Mouse (Mus musculus): Measurements from ENCODE around the gene Myo15.
"Not testable (repeated sequence)": the region's sequence is repeated elsewhere in the genome, so short reads cannot be mapped to it uniquely, and the experiment has no call there.

The Myo15 gene

DNA sequence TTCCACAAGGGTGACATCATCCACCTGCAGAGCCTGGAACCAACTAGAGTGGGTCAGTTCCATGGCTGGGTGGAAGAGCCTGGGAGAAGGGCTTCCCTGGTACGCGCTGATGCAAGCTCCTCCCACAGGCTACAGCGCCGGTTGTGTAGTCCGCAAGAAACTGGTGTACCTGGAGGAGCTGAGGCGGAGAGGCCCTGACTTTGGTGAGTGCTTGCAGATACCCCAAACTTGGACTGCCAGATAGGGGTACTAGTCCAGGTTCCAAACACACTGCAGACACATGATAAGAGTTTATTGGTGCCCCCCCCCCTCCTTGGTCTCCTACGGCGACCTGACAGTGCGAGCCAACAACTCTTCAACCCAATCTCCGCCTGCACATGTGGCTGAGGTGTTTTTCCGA is 39.8 kb downstream of the Myo15 start:
- DNase-seq, result no peak

DNA sequence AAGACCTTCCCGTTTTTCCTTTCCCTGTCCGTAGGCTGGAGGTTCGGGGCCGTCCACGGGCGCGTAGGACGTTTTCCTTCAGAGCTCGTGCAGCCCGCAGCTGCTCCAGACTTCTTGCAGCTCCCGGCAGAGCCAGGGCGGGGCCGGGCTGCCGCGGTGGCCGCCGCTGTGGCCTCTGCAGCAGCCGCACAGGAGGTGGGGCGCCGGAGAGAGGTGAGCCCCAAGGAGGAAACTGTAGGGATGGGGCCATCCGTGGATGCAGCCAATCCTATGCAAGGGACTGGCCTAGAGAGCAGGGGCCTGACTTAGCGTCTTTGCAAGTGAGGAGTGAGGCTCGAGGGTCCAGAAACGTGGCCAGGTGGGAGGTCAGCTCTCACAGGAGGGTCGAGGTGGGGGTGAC is 40.4 kb downstream of the Myo15 start:
- peak in 1 of 2 experiments; percentile 41 for DNase-seq

DNA sequence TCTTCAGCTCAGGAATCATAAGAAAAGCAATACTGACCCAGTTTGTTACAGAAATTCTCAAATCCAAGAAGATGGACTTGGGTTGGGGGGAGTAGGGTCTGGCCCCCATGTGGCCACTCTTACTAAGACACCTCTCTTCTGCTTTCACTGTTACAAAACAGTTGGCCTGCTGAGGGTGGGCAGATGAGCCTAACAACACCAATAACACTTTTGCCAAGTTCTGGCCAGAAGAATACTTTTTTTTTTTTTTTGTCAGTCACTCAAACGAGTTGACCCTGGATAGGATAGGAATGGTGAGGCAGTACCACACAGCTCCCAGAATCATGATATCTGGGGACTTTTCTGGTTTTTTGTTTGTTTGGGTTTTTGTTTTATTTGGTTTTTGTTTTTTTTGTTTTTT is 42.8 kb downstream of the Myo15 start:
- DNase-seq, result no peak

DNA sequence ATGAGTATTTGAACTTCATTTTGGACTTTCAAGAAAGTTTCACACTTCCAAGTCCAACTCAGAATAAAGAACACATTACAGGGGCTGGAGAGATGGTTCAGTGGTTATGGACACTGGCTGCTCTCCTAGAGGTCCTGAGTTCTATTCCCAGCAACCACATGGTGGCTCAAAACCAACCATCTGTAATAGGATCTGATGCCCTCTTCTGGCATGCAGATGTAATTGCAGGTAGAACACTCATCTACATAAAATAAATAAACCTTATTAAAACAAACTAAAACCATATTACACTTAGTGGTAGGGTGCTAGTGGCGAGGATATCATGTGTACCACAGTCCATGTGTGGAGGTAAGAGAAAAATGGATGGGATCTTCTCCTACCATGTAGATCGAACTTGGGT is 43.4 kb downstream of the Myo15 start:
- no peak for DNase-seq

DNA sequence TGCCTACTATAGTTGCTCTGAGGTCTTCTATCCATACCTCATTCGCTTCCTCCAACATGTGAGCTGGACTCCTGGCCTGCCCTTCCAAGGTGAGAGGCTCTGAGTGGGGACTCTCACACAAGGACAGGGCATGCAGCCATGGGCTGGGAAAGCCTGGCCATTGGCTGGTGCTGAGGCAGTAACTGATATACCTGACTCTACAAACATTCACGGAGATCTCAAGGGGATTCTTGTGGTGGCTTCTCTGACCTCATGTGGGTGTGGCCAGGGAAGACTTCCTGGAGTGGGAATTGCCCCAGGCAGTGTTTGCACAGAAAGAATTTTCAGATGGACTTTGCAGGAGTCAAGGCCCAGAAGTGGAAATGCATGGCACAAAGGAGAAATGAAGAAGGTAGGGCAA is 45.8 kb downstream of the Myo15 start:
- DNase-seq, result peak; percentile 54 to 88

DNA sequence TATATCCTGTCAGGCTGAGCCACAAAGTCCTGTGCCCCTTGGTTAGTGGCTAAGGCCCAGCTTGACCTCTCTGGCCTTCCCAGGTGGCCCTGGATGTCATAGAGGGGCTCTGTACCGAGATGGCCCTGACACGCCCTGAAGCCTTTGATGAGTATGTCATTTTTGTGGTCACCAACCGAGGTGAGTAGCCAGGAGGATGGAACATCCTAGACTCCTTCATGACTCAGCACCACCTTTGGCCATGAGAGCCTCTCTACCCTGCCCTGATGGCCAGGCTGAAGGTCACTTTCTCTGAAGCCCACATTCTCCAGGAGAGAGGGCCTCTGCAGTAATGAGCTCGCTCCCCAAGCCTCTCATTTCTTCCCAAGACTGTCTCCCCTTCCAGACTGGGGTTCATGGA is 49.2 kb downstream of the Myo15 start:
- no peak for DNase-seq

DNA sequence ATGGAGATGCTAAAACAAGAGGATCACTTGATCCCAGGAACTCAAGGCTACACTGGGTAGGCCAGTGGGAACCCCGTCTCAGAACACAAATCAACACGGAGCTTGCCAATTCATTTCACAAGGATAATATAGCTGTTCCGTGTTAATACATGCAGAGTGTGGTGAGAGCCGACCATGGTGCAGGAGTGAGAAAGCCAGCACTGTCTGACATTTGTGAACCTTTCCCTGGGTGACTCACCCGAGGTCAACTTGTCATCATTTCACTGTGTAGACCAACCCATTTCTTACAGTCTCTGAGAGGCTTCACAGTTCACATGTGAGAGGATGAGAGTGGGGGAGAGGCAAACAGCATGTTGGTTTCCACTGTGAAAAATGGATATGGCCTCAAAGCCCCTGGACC is 52.9 kb downstream of the Myo15 start:
- DNase-seq, result no peak

DNA sequence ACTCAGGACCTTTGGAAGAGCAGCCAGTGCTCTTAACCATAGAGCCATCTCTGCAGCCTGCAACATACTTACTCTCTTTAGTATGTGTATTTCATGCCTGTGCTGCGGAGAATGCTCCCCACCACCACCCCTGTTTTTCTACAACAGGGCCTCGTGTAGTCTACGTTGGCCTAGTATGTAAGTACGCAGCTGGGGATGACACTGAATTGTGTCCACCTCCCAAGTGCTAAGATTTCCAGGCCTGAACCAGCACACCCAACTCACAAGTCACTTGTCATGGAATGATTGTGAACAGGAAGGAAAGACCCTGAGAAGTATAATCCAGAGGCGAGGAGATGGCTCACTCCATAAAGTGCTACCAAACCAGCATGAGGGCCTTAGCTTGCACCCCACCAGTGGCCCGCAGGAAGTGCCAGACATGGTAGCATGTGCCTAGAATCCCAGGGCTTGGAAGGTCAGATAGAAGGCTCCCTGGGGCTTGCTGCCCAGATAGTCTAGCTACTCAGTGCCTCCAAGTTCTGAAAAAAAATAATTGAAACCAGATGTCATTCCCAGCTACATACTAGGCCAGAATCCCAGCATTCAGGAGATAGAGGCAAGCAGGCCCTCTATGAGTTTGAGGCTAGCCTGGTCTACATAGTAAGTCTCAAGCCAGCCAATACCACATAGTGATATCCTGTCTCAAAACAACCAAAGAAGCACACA is 53.7 kb downstream of the Myo15 start:
- no peak for DNase-seq

DNA sequence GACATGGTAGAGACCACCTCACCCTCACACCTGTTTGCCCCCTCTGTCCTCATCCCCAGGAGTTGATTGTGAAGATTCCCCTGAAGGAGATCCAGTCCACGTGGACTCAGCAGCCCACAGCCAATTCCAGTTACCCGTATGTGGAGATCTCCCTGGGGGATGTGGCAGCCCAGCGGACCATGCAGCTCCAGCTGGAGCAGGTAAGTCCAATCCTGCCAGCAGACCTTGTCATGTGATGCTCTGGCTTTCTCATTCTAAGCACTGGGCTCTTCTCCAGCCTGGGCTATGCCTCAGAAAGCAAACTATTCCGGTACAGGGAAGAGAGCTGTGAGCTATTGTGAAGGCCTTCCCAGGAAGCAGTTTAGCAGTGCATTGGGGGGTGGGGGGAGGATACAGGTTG is 57.3 kb downstream of the Myo15 start:
- no peak for DNase-seq

DNA sequence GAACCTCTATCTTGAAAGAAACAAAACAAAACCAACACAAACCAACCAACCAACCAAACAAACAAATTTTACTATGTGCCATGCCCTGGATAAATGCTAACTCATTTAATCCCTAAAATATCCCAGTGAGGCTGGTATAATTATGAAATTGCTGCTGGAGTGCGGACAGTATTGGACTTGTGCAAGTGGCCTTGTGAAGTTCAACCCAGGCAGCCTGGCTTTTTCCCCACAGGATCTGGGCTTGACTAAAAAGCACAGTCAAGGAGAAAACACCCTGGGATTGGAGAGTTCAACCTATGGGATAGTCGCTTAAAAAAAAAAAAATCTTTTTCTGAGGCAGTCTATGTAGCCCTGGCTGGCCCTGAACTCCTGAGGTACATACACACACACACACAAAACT is 66.5 kb downstream of the Myo15 start:
- no peak for DNase-seq

DNA sequence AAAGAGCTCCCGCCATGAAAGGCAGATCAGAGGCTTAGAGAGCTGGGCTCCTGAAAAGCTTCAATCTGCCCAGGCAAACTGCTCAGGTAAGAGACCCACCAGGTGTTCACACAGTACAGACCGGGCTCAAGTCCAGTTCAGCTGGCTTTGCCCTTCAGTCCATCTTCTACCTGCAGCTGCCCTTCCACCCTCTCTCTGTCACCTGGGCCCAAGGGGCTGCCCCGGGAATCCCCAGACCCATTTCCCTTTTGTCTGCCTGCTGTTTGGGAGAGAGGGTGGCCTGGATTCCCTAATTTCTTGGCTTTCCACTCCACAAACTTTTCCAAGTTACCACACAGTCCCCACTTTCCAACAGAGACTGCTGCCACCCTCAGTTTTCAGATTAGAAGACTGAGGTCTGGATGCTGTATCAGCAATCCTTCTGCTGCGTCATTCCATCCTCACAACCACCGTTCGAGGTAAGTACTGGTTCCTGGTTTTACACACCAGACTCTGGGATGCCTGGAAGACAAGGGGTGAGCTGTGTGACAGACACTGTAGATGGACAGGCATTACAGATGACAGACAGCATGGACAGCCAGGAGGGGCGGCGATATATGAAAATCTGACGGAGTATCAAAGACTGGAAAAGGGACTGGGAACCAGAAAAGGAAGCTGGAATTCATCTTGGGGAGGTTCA is 67.2 kb downstream of the Myo15 start, which contains the start of gene Alkbh5:
Gene Alkbh5 (plus strand): TSS at position 202 of the 679 bp plus-strand sequence.
- peak; percentile 25 to 29 for DNase-seq

DNA sequence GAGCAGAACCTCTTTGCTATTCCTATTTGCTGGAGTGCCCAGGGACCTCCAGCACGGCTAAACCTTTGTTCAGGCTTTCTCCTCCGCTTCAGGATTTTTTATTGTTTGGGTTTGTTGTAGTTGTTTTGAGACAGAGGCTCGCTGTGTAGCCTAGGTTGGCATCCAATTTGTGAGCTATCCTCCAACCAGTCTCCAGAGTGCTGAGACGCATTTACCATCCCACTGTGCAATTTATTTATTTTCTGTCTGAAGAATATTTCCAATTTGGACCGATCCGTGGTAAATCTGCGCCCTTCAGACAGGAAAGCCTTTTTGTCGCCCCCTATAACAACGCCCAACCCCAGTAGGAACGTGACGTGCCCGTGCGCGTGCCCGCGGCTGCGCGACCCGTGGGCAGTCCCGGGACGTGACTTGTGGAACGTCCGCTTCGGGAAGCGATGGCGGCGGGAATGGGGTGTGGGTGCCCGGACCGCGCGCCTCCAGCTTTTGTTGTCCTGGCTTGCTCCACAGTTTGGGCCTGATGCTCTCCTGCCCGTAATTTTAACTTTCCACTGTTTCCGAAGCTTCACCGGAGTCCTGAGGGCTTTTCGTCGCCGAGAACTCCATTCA is 67.8 kb downstream of the Myo15 start:
- peak; percentile 93 to 95 for DNase-seq

DNA sequence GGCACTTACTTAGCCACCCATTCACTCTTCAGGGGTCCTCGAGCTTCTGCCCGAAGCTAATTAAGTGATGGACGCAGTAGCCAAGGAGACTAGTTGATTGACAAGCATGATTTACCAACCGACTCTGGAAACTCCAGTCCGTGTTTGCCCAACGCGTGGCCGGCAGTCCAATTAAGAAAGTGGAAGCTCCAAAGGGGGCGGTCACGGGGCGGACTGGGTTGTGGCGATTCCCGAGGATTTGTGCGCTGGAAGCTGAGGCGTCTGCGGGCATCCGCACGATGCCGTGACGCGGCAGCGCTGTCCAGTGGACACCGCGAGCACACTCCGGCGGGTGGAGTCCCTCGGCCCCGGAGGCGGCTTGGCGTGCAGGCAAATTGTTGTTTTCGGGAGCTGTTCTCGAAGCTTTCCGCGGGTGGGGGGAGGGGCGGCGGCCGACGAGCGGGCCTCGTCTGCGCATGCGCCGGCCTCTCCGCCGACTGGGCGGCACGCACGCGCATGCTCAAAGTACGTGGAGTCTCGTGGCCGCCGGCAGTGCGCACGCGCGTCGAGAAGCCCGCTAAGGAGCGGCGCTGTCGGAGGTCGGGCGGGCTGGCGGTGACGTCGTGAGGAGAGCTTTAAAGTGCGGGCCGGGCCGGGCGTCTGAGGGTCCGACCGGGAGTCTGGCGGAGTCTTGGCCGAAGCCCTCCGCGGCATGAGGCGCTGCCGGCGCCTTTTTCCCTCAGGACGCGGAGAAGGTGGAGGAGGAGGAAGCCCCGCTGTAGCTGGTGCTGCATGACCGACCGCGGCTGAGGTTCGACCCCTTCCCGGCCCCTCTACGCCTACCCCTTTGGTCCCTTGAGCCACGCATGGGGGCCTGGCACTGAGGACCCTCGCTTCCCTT is 68.6 kb downstream of the Myo15 start:
- peak; percentile 97 to 99 for DNase-seq

DNA sequence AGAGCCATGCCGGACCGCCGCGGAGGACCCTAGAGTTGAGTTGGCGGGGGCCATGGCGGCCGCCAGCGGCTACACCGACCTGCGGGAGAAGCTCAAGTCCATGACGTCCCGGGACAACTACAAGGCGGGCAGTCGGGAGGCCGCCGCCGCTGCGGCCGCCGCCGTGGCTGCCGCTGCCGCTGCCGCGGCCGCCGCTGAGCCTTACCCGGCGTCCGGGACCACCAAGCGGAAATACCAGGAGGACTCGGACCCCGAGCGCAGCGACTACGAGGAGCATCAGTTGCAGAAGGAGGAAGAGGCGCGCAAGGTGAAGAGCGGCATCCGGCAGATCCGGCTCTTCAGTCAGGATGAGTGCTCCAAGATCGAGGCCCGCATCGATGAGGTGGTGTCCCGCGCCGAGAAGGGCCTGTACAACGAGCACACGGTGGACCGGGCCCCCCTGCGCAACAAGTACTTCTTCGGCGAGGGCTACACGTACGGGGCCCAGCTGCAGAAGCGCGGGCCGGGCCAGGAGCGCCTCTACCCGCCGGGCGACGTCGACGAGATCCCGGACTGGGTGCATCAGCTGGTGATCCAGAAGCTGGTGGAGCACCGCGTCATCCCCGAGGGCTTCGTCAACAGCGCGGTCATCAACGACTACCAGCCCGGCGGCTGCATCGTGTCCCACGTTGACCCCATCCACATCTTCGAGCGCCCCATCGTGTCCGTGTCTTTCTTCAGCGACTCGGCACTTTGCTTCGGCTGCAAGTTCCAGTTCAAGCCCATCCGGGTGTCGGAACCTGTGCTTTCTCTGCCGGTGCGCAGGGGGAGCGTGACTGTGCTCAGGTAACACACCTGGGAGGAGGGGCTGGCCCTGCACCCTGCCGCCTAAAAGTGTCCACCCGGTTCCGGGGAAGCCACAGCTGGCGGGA is 69.5 kb downstream of the Myo15 start:
- peak; percentile 51 to 52 for DNase-seq

DNA sequence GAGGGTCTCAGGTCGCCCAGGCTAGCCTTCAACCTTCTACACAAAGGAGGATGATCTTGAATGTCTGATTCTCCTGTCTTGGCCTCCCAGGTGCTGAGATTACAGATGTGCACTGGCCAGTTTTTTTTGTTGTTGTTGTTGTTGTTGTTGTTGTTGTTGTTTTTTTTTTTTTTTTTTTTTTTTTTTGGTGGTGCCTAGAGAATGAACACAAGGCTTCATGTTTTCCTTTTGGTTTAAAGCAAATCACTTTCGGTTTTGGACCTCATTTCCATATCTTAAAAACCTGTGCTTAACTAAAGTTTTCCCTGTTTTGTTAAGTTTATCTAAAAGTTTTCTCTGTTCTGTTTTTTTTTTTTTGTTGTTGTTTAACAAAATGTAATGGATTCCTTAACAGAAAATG is 70.4 kb downstream of the Myo15 start:
- DNase-seq, result no peak

DNA sequence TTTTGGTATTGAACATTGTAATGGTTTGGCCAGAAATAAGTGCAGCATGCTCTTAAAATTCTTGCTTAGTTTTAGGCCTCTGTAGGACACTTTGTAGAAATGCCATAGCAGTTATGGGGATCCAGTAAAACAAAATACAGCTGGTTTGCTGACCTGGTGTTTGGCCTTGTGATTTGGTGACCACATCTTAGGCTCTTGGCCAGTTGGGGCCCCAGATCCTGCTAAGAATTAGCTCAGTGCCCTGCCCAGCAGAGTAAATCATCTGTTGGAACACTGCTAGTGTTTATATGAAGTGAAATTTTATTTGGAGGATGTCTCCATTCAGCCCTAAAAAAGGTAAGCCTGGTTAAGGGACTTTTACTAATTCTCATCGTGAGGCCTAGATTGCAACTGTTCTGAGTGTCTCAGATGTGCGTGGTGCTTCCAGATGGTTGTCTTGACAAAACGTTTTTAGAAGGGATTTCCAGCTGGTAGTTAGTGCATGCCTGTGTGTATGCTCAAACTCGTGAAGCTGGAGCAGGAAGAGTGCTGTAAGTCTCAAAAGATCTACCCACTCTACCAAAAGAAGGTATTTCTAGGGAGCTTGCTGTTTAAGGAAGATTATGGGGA is 71.0 kb downstream of the Myo15 start:
- DNase-seq, result peak; percentile 45 to 54

DNA sequence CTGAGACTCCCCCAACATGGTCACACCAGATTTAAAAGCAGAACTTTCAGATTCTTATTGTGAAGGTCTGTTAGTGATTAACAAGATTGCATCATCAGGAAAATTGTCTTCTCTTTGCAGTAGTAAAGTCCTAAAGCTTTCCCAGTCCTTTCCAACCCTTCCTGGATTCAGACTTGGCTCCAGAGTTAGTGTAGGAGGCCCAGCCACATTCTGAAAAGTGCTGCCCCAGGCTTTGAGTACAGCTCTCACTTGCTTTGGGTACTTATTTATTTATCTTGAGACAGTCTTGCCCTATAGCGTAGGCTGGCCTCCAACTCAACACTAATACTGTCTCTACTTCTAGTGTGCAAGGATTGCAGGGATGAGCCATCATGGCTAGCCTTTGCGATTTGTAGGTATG is 71.6 kb downstream of the Myo15 start:
- no peak for DNase-seq

DNA sequence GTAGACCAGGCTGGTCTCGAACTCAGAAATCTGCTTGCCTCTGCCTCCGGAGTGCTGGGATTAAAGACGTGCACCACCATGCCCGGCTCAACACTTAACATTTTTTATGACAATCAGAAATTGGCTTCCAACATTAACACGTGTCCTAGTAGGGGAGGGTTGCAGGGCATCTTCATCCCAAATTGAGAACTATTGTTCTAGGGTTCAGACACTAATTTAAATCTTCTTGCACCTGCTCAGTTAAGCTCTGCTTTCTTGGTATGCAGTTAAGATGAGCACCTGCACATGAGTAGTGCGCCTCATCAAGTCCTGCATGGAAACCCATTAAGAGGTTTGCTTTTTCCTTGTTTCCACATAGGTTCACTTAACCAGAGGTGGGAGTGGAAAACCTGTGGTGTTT is 72.7 kb downstream of the Myo15 start:
- DNase-seq, result no peak

DNA sequence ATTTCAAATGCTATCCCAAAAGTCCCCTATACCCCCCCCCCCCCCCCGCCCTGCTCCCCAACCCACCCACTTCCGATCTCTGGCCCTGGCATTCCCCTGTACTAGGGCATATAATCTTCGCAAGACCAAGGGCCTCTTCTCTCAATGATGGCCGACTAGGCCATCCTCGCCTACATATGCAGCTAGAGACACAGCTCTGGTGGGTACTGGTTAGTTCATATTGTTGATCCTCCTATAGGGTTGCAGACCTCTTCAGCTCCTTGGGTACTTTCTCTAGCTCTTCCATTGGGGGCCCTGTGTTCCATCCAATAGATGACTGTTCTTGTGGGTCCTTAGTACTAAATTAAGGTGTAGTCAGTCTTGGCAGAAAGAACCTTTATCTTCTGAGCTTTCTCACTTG is 74.1 kb downstream of the Myo15 start:
- not testable (repeated sequence) for DNase-seq

DNA sequence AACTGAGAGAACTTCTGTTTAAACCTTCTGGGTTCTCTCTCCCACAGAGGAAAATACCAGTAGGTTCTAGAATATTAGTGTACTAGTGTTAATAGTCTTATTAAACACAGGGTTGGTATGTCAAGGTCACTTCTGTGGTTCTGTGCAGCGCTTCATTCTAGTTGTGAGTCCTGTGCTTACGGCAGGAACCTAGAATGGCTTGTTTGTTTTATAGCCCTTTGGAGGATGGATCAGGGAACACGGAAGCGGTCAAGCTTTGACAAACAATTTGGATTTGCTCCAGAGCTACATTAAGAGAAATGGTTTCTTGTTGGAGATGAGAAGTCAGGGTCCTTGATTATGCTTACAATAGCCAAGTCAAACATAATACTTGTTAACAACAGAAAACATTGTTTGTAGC is 76.3 kb downstream of the Myo15 start:
- DNase-seq, result no peak

DNA sequence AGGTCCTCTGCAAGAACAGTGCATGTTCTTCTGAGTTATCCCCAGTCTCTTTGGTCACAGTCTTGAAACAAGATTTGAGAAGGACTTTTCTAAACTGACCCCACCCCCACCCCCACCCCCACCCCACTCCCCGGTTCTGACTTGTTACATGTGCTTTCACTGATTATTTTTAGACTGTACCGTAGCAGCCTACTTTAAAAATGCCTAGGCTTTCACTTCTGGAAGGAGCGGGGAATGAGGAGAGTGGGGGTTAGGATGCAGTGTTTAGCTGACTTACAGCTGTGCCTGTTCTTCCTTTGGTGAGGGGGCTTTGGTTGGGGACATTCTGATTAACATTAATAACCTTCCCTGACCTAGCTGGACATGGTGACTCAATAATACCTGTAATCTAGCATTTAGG is 79.0 kb downstream of the Myo15 start:
- no peak for DNase-seq

DNA sequence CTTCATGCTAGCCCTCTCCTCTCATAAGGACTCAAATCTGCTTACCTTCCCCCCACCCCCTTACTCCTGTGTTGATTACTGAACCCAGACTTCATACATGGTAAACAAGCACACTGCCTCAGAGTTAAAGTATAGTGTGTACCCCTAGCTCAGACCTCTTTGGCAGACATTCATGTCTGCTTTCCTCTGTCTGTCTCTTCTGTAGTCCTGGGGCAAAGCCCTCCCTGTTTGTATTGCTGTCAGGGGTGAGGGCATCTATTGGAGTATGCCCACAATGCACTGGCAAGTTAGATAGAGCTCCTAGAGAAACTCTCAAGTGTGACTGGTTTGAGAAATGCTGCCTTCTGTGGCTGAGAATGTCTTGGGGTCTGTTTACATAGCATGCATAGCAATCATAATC is 84.0 kb downstream of the Myo15 start:
- no peak for DNase-seq

Measured in lung, postnatal 4 days (tissue).